Mouse (Mus musculus): Measurements from ENCODE around the gene Tor2a. TPM values are rescaled to one million over a fixed set of nuclear protein-coding genes. Genes with fewer than 3 reads are reported as not detected.
A peak's percentile ranks its signal among the peaks of the same experiment; 100 is the strongest.

Gene Tor2a
- polyA plus RNA-seq, 1 experiment: 72.5 TPM

- 1% methylated on average over 44 of the region's 44 CpGs for WGBS
- Histone ChIP-seq H3K27me3 (replicated peaks; ENCODE audit: control insufficient read depth, insufficient read depth, low read length) (no peaks in the 10 kb centered on the region), H3K36me3 (ENCODE audit: control insufficient read depth, insufficient read depth, low read length) (peaks cover 10% of the 10 kb centered on the region), H3K4me3 (ENCODE audit: insufficient read depth, low read depth, low read length) (peak overlapping the region; percentile 82), H3K4me1 (ENCODE audit: control insufficient read depth, insufficient read depth, low read length) (peaks cover 8% of the 10 kb centered on the region; the same call in 1 of the 2 replicates), H3K27ac (ENCODE audit: insufficient read depth, low read depth, low read length) (peak overlapping the region; percentile 92)
- TF ChIP-seq CTCF (conservative IDR thresholded peaks at IDR 0.05; ENCODE audit: insufficient read depth, insufficient read length, low read depth, low read length): no peak
- TF ChIP-seq POLR2A (IDR thresholded peaks at IDR 0.05; ENCODE audit: low read depth, low read length): no peak
- peak; percentile 96 for DNase-seq
These were observed 44.5 kb upstream of the Tor2a start for GRCm38 (mm10) chr2:32712586-32712933.

- peak within 1 kb of the TSS; percentile 97 for H3K27ac ChIP-seq (ENCODE audit: insufficient read depth, low read depth, low read length)
- H3K27me3 ChIP-seq (replicated peaks; ENCODE audit: control insufficient read depth, insufficient read depth, low read length): no peaks in the 10 kb centered on the region
- TF ChIP-seq POLR2A (IDR thresholded peaks at IDR 0.05; ENCODE audit: low read depth, low read length): no peak
- TF ChIP-seq CTCF (conservative IDR thresholded peaks at IDR 0.05; ENCODE audit: insufficient read depth, insufficient read length, low read depth, low read length): peak; percentile 93
- DNase-seq: peak; percentile 94
- peaks cover 8% of the 10 kb centered on the region; the same call in 1 of the 2 replicates for H3K4me1 ChIP-seq (ENCODE audit: control insufficient read depth, insufficient read depth, low read length)
- peaks cover 7% of the 10 kb centered on the region for H3K36me3 ChIP-seq (ENCODE audit: control insufficient read depth, insufficient read depth, low read length)
- H3K4me3 ChIP-seq (ENCODE audit: insufficient read depth, low read depth, low read length): peak within 1 kb of the TSS; percentile 82
- WGBS: under 1% methylated on average over 62 of the region's 79 CpGs
These were observed 43.9 kb upstream of the Tor2a start, which contains the start of gene Cdk9 for GRCm38 (mm10) chr2:32712934-32713817. Cdk9 (minus strand) TSS chr2:32713076.

- no peak overlapping the region for H3K4me3 ChIP-seq (ENCODE audit: insufficient read depth, low read depth, low read length)
- DNase-seq: peak; percentile 50
- WGBS: 42% methylated on average over 11 of the region's 11 CpGs
These were observed 42.7 kb upstream of the Tor2a start for GRCm38 (mm10) chr2:32714117-32714986.

DNA sequence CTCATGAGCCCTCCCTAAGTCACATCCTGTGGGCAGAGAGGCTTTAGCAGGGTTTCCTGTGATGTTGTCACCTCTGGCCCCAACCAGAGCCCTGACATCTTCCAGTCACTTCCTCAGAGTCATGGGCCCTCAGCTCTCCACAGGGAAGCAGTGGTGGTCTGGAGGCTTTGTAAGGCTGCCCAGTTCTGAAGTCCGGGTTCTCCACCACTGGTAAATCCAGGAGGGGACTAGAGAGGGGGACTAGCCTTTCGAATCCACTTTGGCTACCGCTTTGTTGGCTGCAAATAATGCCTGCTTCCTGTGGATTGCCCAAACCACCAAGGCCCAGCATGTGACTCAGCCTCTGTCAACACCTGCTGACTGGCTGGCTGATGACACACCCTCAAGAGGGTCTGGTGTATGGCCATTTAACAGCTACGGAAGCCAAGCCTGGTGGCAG is 42.0 kb upstream of the Tor2a start:
- 55% methylated on average over 4 of the region's 4 CpGs for WGBS
- DNase-seq: peak; percentile 57
- Histone ChIP-seq H3K27me3 (replicated peaks; ENCODE audit: control insufficient read depth, insufficient read depth, low read length) (no peaks in the 10 kb centered on the region), H3K4me3 (ENCODE audit: insufficient read depth, low read depth, low read length) (no peak overlapping the region), H3K27ac (ENCODE audit: insufficient read depth, low read depth, low read length) (peak overlapping the region; percentile 1; the same call in 1 of the 2 replicates), H3K36me3 (ENCODE audit: control insufficient read depth, insufficient read depth, low read length) (peaks cover under 1% of the 10 kb centered on the region; the same call in 1 of the 2 replicates), H3K4me1 (ENCODE audit: control insufficient read depth, insufficient read depth, low read length) (peaks cover 8% of the 10 kb centered on the region; the same call in 1 of the 2 replicates)
- TF ChIP-seq CTCF (conservative IDR thresholded peaks at IDR 0.05; ENCODE audit: insufficient read depth, insufficient read length, low read depth, low read length): no peak; the same call in 1 of the 2 replicates
- no peak for TF ChIP-seq POLR2A (IDR thresholded peaks at IDR 0.05; ENCODE audit: low read depth, low read length)

More at GRCm38 (mm10) chr2:32714117-32714986, 42.7 kb upstream of the Tor2a start:
- H3K27me3 ChIP-seq (replicated peaks; ENCODE audit: control insufficient read depth, insufficient read depth, low read length): no peaks in the 10 kb centered on the region
- no peak for TF ChIP-seq CTCF (conservative IDR thresholded peaks at IDR 0.05; ENCODE audit: insufficient read depth, insufficient read length, low read depth, low read length)
- no peak for TF ChIP-seq POLR2A (IDR thresholded peaks at IDR 0.05; ENCODE audit: low read depth, low read length)
- peak overlapping the region; percentile 63 for H3K27ac ChIP-seq (ENCODE audit: insufficient read depth, low read depth, low read length)
- peaks cover 8% of the 10 kb centered on the region; the same call in 1 of the 2 replicates for H3K4me1 ChIP-seq (ENCODE audit: control insufficient read depth, insufficient read depth, low read length)
- H3K36me3 ChIP-seq (ENCODE audit: control insufficient read depth, insufficient read depth, low read length): peaks cover 7% of the 10 kb centered on the region

DNA sequence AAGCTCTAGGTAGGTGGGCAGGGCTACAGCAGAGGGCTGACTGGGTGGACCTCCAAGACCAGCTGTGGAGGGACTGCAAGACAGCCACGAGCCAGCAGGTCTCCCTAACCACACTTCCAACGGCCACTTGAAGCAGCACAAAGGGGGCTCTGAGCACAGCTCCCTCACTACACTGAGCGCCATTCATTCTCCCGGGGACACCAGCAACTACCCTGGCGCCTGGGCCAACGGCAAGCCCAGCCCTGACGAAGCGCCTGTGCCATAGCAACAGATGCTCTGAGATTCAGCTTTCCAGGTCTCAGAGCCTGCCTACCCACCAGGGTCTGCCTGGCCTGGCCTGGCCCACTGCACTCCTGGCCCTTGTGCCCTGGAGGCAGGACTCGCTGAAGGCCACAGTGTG is 38.3 kb upstream of the Tor2a start:
- 72% methylated on average over 9 of the region's 9 CpGs for WGBS
- Histone ChIP-seq H3K27ac (ENCODE audit: insufficient read depth, low read depth, low read length) (no peak overlapping the region), H3K27me3 (replicated peaks; ENCODE audit: control insufficient read depth, insufficient read depth, low read length) (no peaks in the 10 kb centered on the region), H3K4me1 (ENCODE audit: control insufficient read depth, insufficient read depth, low read length) (no peaks in the 10 kb centered on the region), H3K36me3 (ENCODE audit: control insufficient read depth, insufficient read depth, low read length) (no peaks in the 10 kb centered on the region), H3K4me3 (ENCODE audit: insufficient read depth, low read depth, low read length) (no peak overlapping the region)
- no peak for TF ChIP-seq POLR2A (IDR thresholded peaks at IDR 0.05; ENCODE audit: low read depth, low read length)
- DNase-seq: no peak

DNA sequence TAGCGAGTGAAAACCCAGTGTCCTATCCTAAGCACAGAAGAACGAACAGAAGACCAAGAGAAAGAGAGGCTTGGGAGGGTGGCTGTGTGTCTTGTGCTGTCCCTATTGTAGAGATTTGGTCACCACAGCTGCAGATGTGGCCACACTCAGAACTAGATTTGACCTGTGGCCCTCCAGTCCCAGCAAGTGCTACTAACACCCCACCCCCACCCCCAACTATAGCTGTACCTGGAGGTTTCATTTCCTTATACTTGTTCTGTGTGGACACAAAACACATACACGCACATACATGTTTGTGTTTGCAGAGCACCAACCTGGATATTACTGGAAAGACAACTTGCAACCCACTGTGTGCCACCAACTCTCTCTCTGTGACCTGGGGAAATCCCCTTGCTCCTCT is 37.0 kb upstream of the Tor2a start:
- Histone ChIP-seq H3K36me3 (ENCODE audit: control insufficient read depth, insufficient read depth, low read length) (no peaks in the 10 kb centered on the region), H3K27ac (ENCODE audit: insufficient read depth, low read depth, low read length) (no peak overlapping the region), H3K4me3 (ENCODE audit: insufficient read depth, low read depth, low read length) (no peak overlapping the region), H3K4me1 (ENCODE audit: control insufficient read depth, insufficient read depth, low read length) (peaks cover 2% of the 10 kb centered on the region; the same call in 1 of the 2 replicates), H3K27me3 (replicated peaks; ENCODE audit: control insufficient read depth, insufficient read depth, low read length) (no peaks in the 10 kb centered on the region)
- WGBS: 93% methylated on average over 3 of the region's 3 CpGs
- DNase-seq: no peak
- no peak for TF ChIP-seq CTCF (conservative IDR thresholded peaks at IDR 0.05; ENCODE audit: insufficient read depth, insufficient read length, low read depth, low read length)
